Mouse (Mus musculus) cortical plate, adult 2 months (tissue): ENCODE results near the gene Umad1.

Experiments
- CTCF ChIP-seq: fragments of 200-500 bp; IDR thresholded peaks from 2 replicates; pipeline ENCODE4 v1.5.1; 2011; ENCODE audit warnings: mild to moderate bottlenecking, control low read depth, low read length; ENCODE audit not compliant: insufficient read depth; ENCODE audit errors: extremely low read depth
- POLR2A ChIP-seq: fragments of 200-500 bp; IDR thresholded peaks from 2 replicates; pipeline ENCODE4 v1.6.1; 2011; ENCODE audit warnings: mild to moderate bottlenecking, low read length, control low read depth; ENCODE audit not compliant: insufficient read depth; ENCODE audit errors: extremely low read depth

DNA sequence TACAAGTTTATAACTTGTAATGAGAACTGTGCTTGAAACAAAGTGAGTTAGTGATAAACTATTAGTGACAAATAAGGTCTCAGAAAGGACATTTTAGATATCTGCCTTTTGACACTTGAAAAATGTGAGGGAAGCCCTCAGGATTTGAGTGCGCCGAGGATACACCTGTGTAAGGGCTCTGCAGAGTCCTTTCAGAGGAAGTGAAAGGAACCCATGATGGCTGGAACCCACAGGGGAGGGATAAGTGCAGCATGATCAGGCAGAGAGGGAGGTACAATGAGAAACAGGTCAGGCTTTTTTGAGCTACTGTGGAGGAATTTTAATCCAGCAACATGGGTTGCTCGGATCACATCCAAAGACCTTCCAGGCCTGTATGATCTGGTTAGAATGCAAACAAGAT lies 239.9 kb downstream of the Umad1 start:
- TF ChIP-seq CTCF, result no peak
- no peak for TF ChIP-seq POLR2A
